Mouse (Mus musculus) CH12.LX (cell line): ENCODE measurements at regions not wholly inside any gene's neighbourhood (a gene's known extent, or its start where the extent isn't known, plus 50 kb on each side); places are given as distances from the start of the nearest gene placed in this dataset.
"Not testable (repeated sequence)": the region's sequence is repeated elsewhere in the genome, so short reads cannot be mapped to it uniquely, and the experiment has no call there.

ENCODE experiments used
- DNase-seq: peaks from one replicate; pipeline ENCODE4 v3.0.0-alpha.2; 2013; ENCODE audit errors: extremely low read depth
- H3K27ac ChIP-seq: 2 replicates; pipeline ENCODE4 v1.5.1; 2012; ENCODE audit warnings: low read depth, mild to moderate bottlenecking, control low read depth, moderate library complexity; ENCODE audit not compliant: insufficient read depth
- H3K27me3 ChIP-seq: replicated peaks from 2 replicates; pipeline ENCODE3; 2012; ENCODE audit warnings: inconsistent platforms
- H3K36me3 ChIP-seq, 2 experiments: replicated peaks in 1 of 2; 2 replicates each; pipeline versions ENCODE3 to v1.6.1; 2012; ENCODE audit warnings: inconsistent platforms in 1 of 2, low read length in 1 of 2, mild to moderate bottlenecking in 1 of 2, mixed read lengths in 1 of 2, moderate library complexity in 1 of 2; ENCODE audit not compliant: control insufficient read depth in 1 of 2, insufficient read depth in 1 of 2
- H3K4me1 ChIP-seq, 2 experiments: 2 replicates each; pipeline ENCODE4 v1.6.1; 2012; ENCODE audit warnings: inconsistent platforms in 1 of 2, moderate library complexity in 1 of 2; ENCODE audit not compliant: insufficient read depth in 2 of 2, control insufficient read depth in 1 of 2
- H3K4me2 ChIP-seq: 2 replicates; pipeline ENCODE4 v1.6.1; 2012; ENCODE audit warnings: low read depth, mild to moderate bottlenecking, control low read depth; ENCODE audit not compliant: poor library complexity, insufficient read depth, severe bottlenecking
- H3K4me3 ChIP-seq, 3 experiments: fragments of 150-350 bp in 1 of 3; sonication (generic) in 1 of 3; replicated peaks in 1 of 3; 2 replicates each; pipeline versions ENCODE3 to v1.5.1; 2011 to 2012; ENCODE audit warnings: low read depth in 2 of 3, low read length in 2 of 3, mild to moderate bottlenecking in 2 of 3, moderate library complexity in 2 of 3, control low read depth in 1 of 3, improper control_type of control experiment in 1 of 3, inconsistent platforms in 1 of 3, mixed read lengths in 1 of 3; ENCODE audit not compliant: poor library complexity in 1 of 3
- H3K79me2 ChIP-seq: replicated peaks from 2 replicates; pipeline ENCODE4 v1.6.1; 2012; ENCODE audit warnings: mild to moderate bottlenecking, moderate library complexity; ENCODE audit not compliant: control insufficient read depth, poor library complexity, insufficient read depth, severe bottlenecking; ENCODE audit errors: extremely low read depth
- H3K9ac ChIP-seq: 2 replicates; pipeline ENCODE4 v1.6.1; 2012; ENCODE audit warnings: low read depth, mild to moderate bottlenecking, control low read depth, moderate library complexity; ENCODE audit not compliant: insufficient read depth
- H3K9me3 ChIP-seq: replicated peaks from 2 replicates; pipeline ENCODE3; 2012; ENCODE audit warnings: low read length, inconsistent platforms, mixed read lengths
- BHLHE40 ChIP-seq: IDR thresholded peaks from 2 replicates; pipeline ENCODE4 v1.6.1; 2011; ENCODE audit warnings: mild to moderate bottlenecking, low read depth, low read length, improper control_type of control experiment
- CHD1 ChIP-seq: IDR thresholded peaks from 2 replicates; pipeline ENCODE4 v1.6.1; 2012; ENCODE audit warnings: low read depth, low read length, improper control_type of control experiment, inconsistent platforms
- CHD2 ChIP-seq: IDR thresholded peaks from 2 replicates; pipeline ENCODE4 v1.6.1; 2011; ENCODE audit warnings: low read length, improper control_type of control experiment
- ELF1 ChIP-seq: IDR thresholded peaks from 2 replicates; pipeline ENCODE4 v1.6.1; 2014; ENCODE audit warnings: low read depth, mild to moderate bottlenecking, inconsistent platforms, low read length, improper control_type of control experiment
- ETS1 ChIP-seq: conservative IDR thresholded peaks from 2 replicates; pipeline ENCODE4 v1.6.1; 2012; ENCODE audit warnings: low read depth, mild to moderate bottlenecking, inconsistent platforms, low read length, improper control_type of control experiment, moderate library complexity
- GABPA ChIP-seq: IDR thresholded peaks from 2 replicates; pipeline ENCODE4 v1.6.1; 2012; ENCODE audit warnings: low read depth, low read length, improper control_type of control experiment, inconsistent platforms; ENCODE audit not compliant: insufficient replicate concordance
- HCFC1 ChIP-seq: IDR thresholded peaks from 2 replicates; pipeline ENCODE4 v1.6.1; 2012; ENCODE audit warnings: low read depth, mild to moderate bottlenecking, inconsistent platforms, low read length, improper control_type of control experiment
- IRF4 ChIP-seq: IDR thresholded peaks from 2 replicates; pipeline ENCODE4 v1.6.1; 2014; ENCODE audit warnings: low read depth, mild to moderate bottlenecking, inconsistent platforms, low read length, improper control_type of control experiment
- JUND ChIP-seq: conservative IDR thresholded peaks from 2 replicates; pipeline ENCODE4 v1.6.1; 2011; ENCODE audit warnings: low read depth, low read length, improper control_type of control experiment
- KAT2A ChIP-seq: IDR thresholded peaks from 2 replicates; pipeline ENCODE4 v1.6.1; 2012; ENCODE audit warnings: low read length, improper control_type of control experiment, inconsistent platforms; ENCODE audit not compliant: insufficient replicate concordance
- MAFK ChIP-seq: IDR thresholded peaks from 2 replicates; pipeline ENCODE4 v1.6.1; 2011; ENCODE audit warnings: low read length, improper control_type of control experiment; ENCODE audit not compliant: insufficient replicate concordance
- MAX ChIP-seq: IDR thresholded peaks from 2 replicates; pipeline ENCODE4 v1.6.1; 2011; ENCODE audit warnings: low read length, improper control_type of control experiment
- MAZ ChIP-seq: IDR thresholded peaks from 2 replicates; pipeline ENCODE4 v1.6.1; 2012; ENCODE audit warnings: low read depth, mild to moderate bottlenecking, inconsistent platforms, low read length, improper control_type of control experiment, moderate library complexity
- MEF2A ChIP-seq: IDR thresholded peaks from 2 replicates; pipeline ENCODE4 v1.6.1; 2014; ENCODE audit warnings: low read depth, mild to moderate bottlenecking, inconsistent platforms, low read length, improper control_type of control experiment, borderline replicate concordance
- NELFE ChIP-seq: IDR thresholded peaks from 2 replicates; pipeline ENCODE4 v1.6.1; 2011; ENCODE audit warnings: low read depth, low read length, improper control_type of control experiment
- NRF1 ChIP-seq: IDR thresholded peaks from 2 replicates; pipeline ENCODE4 v1.6.1; 2014; ENCODE audit warnings: low read depth, mild to moderate bottlenecking, inconsistent platforms, low read length, improper control_type of control experiment, moderate library complexity
- POLR2A ChIP-seq: IDR thresholded peaks from 2 replicates; pipeline ENCODE4 v1.6.1; 2011; ENCODE audit warnings: low read depth, mild to moderate bottlenecking, improper control_type of control experiment, low read length
- POLR2AphosphoS2 ChIP-seq: IDR thresholded peaks from 2 replicates; pipeline ENCODE4 v1.6.1; 2011; ENCODE audit warnings: low read depth, low read length, improper control_type of control experiment
- RAD21 ChIP-seq: IDR thresholded peaks from 2 replicates; pipeline ENCODE4 v1.6.1; 2011; ENCODE audit warnings: low read depth, mild to moderate bottlenecking, low read length, improper control_type of control experiment, moderate library complexity
- RCOR1 ChIP-seq: conservative IDR thresholded peaks from 2 replicates; pipeline ENCODE4 v1.6.1; 2012; ENCODE audit warnings: low read depth, mild to moderate bottlenecking, inconsistent platforms, low read length, improper control_type of control experiment
- SIN3A ChIP-seq: IDR thresholded peaks from 2 replicates; pipeline ENCODE4 v1.6.1; 2012; ENCODE audit warnings: low read length, improper control_type of control experiment, inconsistent platforms
- SMC3 ChIP-seq: IDR thresholded peaks from 2 replicates; pipeline ENCODE4 v1.6.1; 2011; ENCODE audit warnings: low read depth, low read length, improper control_type of control experiment
- TBP ChIP-seq: conservative IDR thresholded peaks from 2 replicates; pipeline ENCODE4 v1.6.1; 2011; ENCODE audit warnings: low read depth, low read length, improper control_type of control experiment
- USF1 ChIP-seq: IDR thresholded peaks from 2 replicates; pipeline ENCODE4 v1.6.1; 2014; ENCODE audit warnings: low read depth, mild to moderate bottlenecking, inconsistent platforms, low read length, improper control_type of control experiment
- ZC3H11A ChIP-seq: IDR thresholded peaks from 2 replicates; pipeline ENCODE4 v1.6.1; 2012; ENCODE audit warnings: low read depth, mild to moderate bottlenecking, inconsistent platforms, low read length, improper control_type of control experiment
- dilution Hi-C: fragments of 300-500 bp; cut with MboI; formaldehyde crosslinking; loops from 2 replicates; pipeline ENCODE4 v1.14.3; 2020; ENCODE audit warnings: low sequenced_read_pairs; ENCODE audit not compliant: extremely low pct_unique_long_range_greater_than_20kb, extremely low pct_ligation_motif_present
- in situ Hi-C: fragments of 300-500 bp; cut with MboI; formaldehyde crosslinking; loops from 3 replicates; pipeline ENCODE4 v1.14.3; 2019; ENCODE audit warnings: low sequenced_read_pairs, low pct_ligation_motif_present, low pct_unique_long_range_greater_than_20kb, mixed read lengths

- no peak overlapping the region for H3K4me3 ChIP-seq
- TF ChIP-seq NRF1 (no peak), KAT2A (no peak), GABPA (no peak), IRF4 (no peak), NELFE (no peak), ETS1 (no peak), POLR2AphosphoS2 (no peak), BHLHE40 (no peak), ELF1 (no peak), CHD1 (no peak), RCOR1 (no peak), TBP (no peak), CHD2 (no peak)
- TF ChIP-seq, all 38 proteins: peak for 0
- in situ Hi-C loops (loop anchor here (25.0 kb wide), 1 partner anchor 459 kb away; the partner anchor contains the start of genes Ginm1 and Ppil4), dilution Hi-C loops (no loop called here)
- no peak for DNase-seq
- Histone ChIP-seq H3K9ac (no peak overlapping the region), H3K27me3 (no peaks in the 10 kb centered on the region), H3K27ac (no peak overlapping the region), H3K79me2 (no peaks in the 10 kb centered on the region), H3K9me3 (no peaks in the 10 kb centered on the region), H3K4me2 (no peak overlapping the region), H3K4me1 (peaks cover 0 to 2% of the 10 kb centered on the region in 2 experiments; a peak in 2 of 4 replicates), H3K36me3 (no peaks in the 10 kb centered on the region)
Measured at GRCm38 (mm10) chr10:7328262-7328661, 116.2 kb upstream of the Cnksr3 start.

- dilution Hi-C loops, H3K9me3 ChIP-seq, H3K79me2 ChIP-seq, DNase-seq, H3K27ac ChIP-seq, H3K36me3 ChIP-seq, H3K4me2 ChIP-seq, H3K9ac ChIP-seq, H3K4me1 ChIP-seq, H3K4me3 ChIP-seq, H3K27me3 ChIP-seq: not testable (repeated sequence)
- in situ Hi-C loops = loop anchor here (25.0 kb wide), 1 partner anchor 460 kb away; the partner anchor contains the start of genes Ginm1 and Ppil4
Measured at GRCm38 (mm10) chr10:7327046-7327445, 115.0 kb upstream of the Cnksr3 start.

DNA sequence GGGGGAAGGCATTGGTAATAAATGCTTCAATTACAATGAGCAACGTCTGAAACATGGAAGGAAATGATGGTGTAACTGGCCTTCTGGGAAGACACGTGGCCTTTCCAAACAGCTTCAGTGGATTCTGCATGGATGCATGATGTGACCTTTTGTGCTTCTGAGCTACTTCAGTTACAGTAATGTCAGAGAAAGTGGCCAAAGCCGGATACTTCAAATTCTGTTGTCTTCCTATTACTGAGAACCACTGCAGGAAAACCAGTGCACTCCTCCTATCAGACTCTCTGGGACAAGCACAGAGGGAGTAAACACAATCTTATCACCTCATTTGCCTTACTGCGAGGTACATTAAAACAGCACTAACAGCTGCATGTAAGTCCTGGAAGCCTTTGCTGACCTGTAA, 113.0 kb upstream of the Cnksr3 start:
- in situ Hi-C loops (loop anchor here (25.0 kb wide), 1 partner anchor 462 kb away; the partner anchor contains the start of genes Ginm1 and Ppil4), dilution Hi-C loops (no loop called here)
- no peak for DNase-seq
- TF ChIP-seq SIN3A (no peak), JUND (no peak), POLR2AphosphoS2 (no peak), USF1 (no peak), RCOR1 (no peak), MAZ (no peak), KAT2A (no peak), MEF2A (no peak), ZC3H11A (no peak), CHD1 (no peak), SMC3 (no peak), MAX (no peak), RAD21 (no peak), BHLHE40 (no peak), GABPA (no peak), HCFC1 (no peak), MAFK (no peak), NRF1 (no peak), POLR2A (no peak)

More for the DNA sequence above, 113.0 kb upstream of the Cnksr3 start:
- peaks cover 0 to 4% of the 10 kb centered on the region in 2 experiments; a peak in 2 of 4 replicates for H3K4me1 ChIP-seq
- H3K9ac ChIP-seq = no peak overlapping the region
- H3K36me3 ChIP-seq = no peaks in the 10 kb centered on the region
- no peak overlapping the region for H3K4me3 ChIP-seq
- H3K27ac ChIP-seq = no peak overlapping the region
- no peak overlapping the region for H3K4me2 ChIP-seq
- H3K9me3 ChIP-seq = no peaks in the 10 kb centered on the region
- H3K79me2 ChIP-seq = no peaks in the 10 kb centered on the region
- no peaks in the 10 kb centered on the region for H3K27me3 ChIP-seq
